Mouse (Mus musculus) bone marrow macrophage, adult 2 months (primary cell): Measurements from ENCODE around the gene Adal. TPM values are rescaled to one million over a fixed set of nuclear protein-coding genes. Genes with fewer than 3 reads are reported as not detected.

Experiments used
- H3K27ac ChIP-seq: 2 replicates; pipeline ENCODE4 v1.5.1; 2012; ENCODE audit warnings: low read depth, low read length; ENCODE audit not compliant: insufficient read depth
- H3K4me1 ChIP-seq: 2 replicates; pipeline ENCODE4 v1.6.1; 2012; ENCODE audit warnings: low read length; ENCODE audit not compliant: control insufficient read depth, insufficient read depth
- H3K4me3 ChIP-seq: 2 replicates; pipeline ENCODE4 v1.5.1; 2012; ENCODE audit warnings: mild to moderate bottlenecking, low read length, moderate library complexity; ENCODE audit not compliant: insufficient read depth
- CTCF ChIP-seq: IDR thresholded peaks from 2 replicates; pipeline ENCODE4 v1.5.1; 2012; ENCODE audit warnings: low read depth, mild to moderate bottlenecking, low read length, moderate library complexity
- POLR2A ChIP-seq: IDR thresholded peaks from 2 replicates; pipeline ENCODE4 v1.6.1; 2012; ENCODE audit warnings: mild to moderate bottlenecking, low read depth, low read length, borderline replicate concordance
- polyA plus RNA-seq: library from polyadenylated mRNA; stranded (reverse); fragments of >200 nt; gene quantifications from 2 replicates; pipeline ENCODE4 v1.2.4, GENCODE M21; 2012; ENCODE audit not compliant: missing spikeins, insufficient read depth, insufficient read length

Gene Adal
- polyA plus RNA-seq, 1 experiment: 7.6 TPM

- H3K4me3 ChIP-seq: peak overlapping the region; percentile 95
- peak overlapping the region; percentile 87 for H3K27ac ChIP-seq
- peaks cover 15% of the 10 kb centered on the region for H3K4me1 ChIP-seq
- TF ChIP-seq POLR2A: no peak
- no peak for TF ChIP-seq CTCF
Observed at GRCm38 (mm10) chr2:121139266-121140017, 786 bp upstream of the Adal start.

- H3K4me3 ChIP-seq: peak overlapping the region; percentile 95; the same call in 1 of the 2 replicates
- H3K27ac ChIP-seq: peak overlapping the region; percentile 87; the same call in 1 of the 2 replicates
- peaks cover 15% of the 10 kb centered on the region for H3K4me1 ChIP-seq
- no peak for TF ChIP-seq POLR2A
- TF ChIP-seq CTCF: no peak
Observed at GRCm38 (mm10) chr2:121141216-121142035, 1.2 kb downstream of the Adal start.

- Histone ChIP-seq H3K4me1 (peaks cover 15% of the 10 kb centered on the region), H3K27ac (no peak overlapping the region), H3K4me3 (no peak overlapping the region)
- TF ChIP-seq POLR2A (no peak), CTCF (no peak)
Observed at GRCm38 (mm10) chr2:121142415-121142814, 2.2 kb downstream of the Adal start.

- TF ChIP-seq POLR2A: no peak
- TF ChIP-seq CTCF: no peak
- H3K4me3 ChIP-seq: no peak overlapping the region
- no peaks in the 10 kb centered on the region for H3K4me1 ChIP-seq
- H3K27ac ChIP-seq: no peak overlapping the region
Observed at GRCm38 (mm10) chr2:121149679-121150078, 9.5 kb downstream of the Adal start.

- no peak overlapping the region for H3K27ac ChIP-seq
- no peak for TF ChIP-seq POLR2A
- TF ChIP-seq CTCF: no peak
- no peak overlapping the region for H3K4me3 ChIP-seq
- H3K4me1 ChIP-seq: no peaks in the 10 kb centered on the region
Observed at GRCm38 (mm10) chr2:121153100-121153499, 12.9 kb downstream of the Adal start.

- peak overlapping the region; percentile 71 for H3K4me3 ChIP-seq
- TF ChIP-seq CTCF (no peak), POLR2A (no peak)
- peak overlapping the region; percentile 80 for H3K27ac ChIP-seq
- peaks cover 10% of the 10 kb centered on the region for H3K4me1 ChIP-seq
Observed at GRCm38 (mm10) chr2:121169173-121169572, 28.9 kb downstream of the Adal start.

- no peak for TF ChIP-seq CTCF
- TF ChIP-seq POLR2A: 0 out of 2 replicates have a peak, but pooled peaks have one; percentile 39
- Histone ChIP-seq H3K4me1 (peaks cover 13% of the 10 kb centered on the region), H3K4me3 (peak overlapping the region; percentile 71), H3K27ac (peak overlapping the region; percentile 80)
Observed at GRCm38 (mm10) chr2:121169902-121170301, 29.7 kb downstream of the Adal start.

- H3K4me1 ChIP-seq: peaks cover 13% of the 10 kb centered on the region
- H3K4me3 ChIP-seq: peak within 1 kb of the TSS; percentile 71
- TF ChIP-seq POLR2A (no peak), CTCF (no peak)
- H3K27ac ChIP-seq: peak within 1 kb of the TSS; percentile 80
Observed at GRCm38 (mm10) chr2:121170481-121170971, 30.3 kb downstream of the Adal start, which contains the start of gene Tubgcp4. TSS of gene Tubgcp4 (plus strand) at chr2:121170654.

- Histone ChIP-seq H3K27ac (peak within 1 kb of the TSS; percentile 80), H3K4me3 (peak within 1 kb of the TSS; percentile 71), H3K4me1 (peaks cover 13% of the 10 kb centered on the region)
- no peak for TF ChIP-seq CTCF
- TF ChIP-seq POLR2A: no peak
Observed at GRCm38 (mm10) chr2:121170980-121171742, 30.9 kb downstream of the Adal start, which contains the start of gene Zscan29. TSS of gene Zscan29 (minus strand) at chr2:121171125.
